Mouse (Mus musculus): ENCODE results near the gene Pard3b.

DNA sequence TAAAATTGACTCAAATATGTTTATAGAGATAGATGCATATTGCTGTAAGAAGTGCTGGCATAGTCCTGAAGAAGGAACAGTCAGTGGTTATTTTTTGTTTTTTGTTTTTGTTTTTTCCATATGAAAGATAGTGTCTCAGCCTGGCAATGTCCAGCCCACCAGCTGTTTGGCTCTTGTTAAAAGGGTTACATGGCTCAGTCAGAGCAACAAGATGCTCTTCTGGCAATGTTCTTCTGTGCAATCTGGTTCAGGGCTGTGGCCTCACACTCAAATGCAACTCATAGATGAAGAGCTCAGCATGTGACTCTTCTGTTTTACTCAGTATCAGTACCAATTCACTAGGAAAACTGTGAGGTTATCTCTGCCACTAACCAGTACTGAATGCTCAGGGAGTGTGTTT, 104.2 kb downstream of the Pard3b start:
- no peak for TF ChIP-seq CTCF (IDR thresholded peaks at IDR 0.05; ENCODE audit: borderline replicate concordance, control insufficient read depth, extremely low read depth, insufficient read depth, low read length, poor library complexity)
- TF ChIP-seq POLR2A (IDR thresholded peaks at IDR 0.05; ENCODE audit: control insufficient read depth, extremely low read depth, insufficient read depth, low read length, poor library complexity), result no peak

Measured in thymus, adult 2 months (tissue).